Mouse (Mus musculus) liver, embryonic 14 days (tissue): ENCODE measurements around the gene Nmral1. TPM values are rescaled to one million over a fixed set of nuclear protein-coding genes. Genes with fewer than 3 reads are reported as not detected.

Experiments used
- polyA plus RNA-seq: library from polyadenylated mRNA; depleted of rRNA; stranded (reverse); fragments of >200 nt; gene quantifications from 2 replicates; pipeline ENCODE4 v1.2.3, GENCODE M21; 2012; rRNA removed

Gene Nmral1
- 36.8 and 39.8 TPM in 2 replicates for polyA plus RNA-seq

GRCm38 (mm10) chr16:4718753-4719518 is at the start of gene Nmral1:
Gene Nmral1 (minus strand): TSS chr16:4719356.

DNA sequence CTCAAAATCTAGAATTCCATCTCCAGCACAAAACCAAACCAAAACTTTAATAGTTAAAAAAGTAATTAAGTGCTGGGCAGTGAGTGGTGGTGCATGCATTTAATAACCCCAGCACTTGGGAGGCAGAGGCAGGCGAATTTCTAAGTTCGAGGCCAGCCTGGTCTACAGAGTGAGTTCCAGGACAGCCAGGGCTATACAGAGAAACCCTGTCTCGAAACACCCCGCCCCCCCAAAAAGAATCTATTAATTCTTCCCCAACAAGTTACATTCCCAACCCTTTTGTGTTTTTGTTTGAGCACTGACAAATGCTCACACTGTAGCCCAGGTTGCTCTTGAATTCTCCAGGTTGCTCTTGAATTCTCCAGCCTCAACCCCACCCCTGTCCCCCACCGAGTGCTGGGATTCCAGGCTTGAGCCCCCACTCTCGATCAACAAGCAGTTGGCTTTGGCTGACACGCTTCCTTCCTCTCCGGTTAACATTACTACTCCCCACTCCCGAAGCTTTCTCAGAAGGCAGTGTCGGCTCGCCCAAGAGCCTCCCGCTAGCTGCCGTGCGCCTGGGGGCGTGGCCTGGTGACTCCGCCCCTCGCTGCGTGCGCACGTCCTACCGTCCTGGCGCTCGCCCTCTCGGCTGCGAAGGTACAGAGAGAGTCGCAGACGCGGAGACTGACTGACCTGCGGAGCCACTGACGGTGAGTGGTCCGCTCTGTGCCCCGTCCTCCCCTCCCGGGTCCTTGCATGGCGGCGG is 6.8 kb upstream of the Nmral1 start, which contains the start of gene Hmox2:
Gene Hmox2 (plus strand): TSS at position 582 of the 748 bp plus-strand sequence.

GRCm38 (mm10) chr16:4679121-4680018 is 39.8 kb downstream of the Nmral1 start, which contains the start of gene Coro7:
Gene Coro7 (minus strand): TSS chr16:4679777.

Other genes starting within 250 kb of the Nmral1 start
- 2.2 TPM in 2 replicates for gene Srl, start 177.5 kb downstream of the Nmral1 start, polyA plus RNA-seq
- gene Tfap4, start 159.5 kb downstream of the Nmral1 start, polyA plus RNA-seq = 6.4 and 7.0 TPM in 2 replicates
- 2.5 and 2.9 TPM in 2 replicates for gene Glis2, start 124.6 kb downstream of the Nmral1 start, polyA plus RNA-seq
- gene Pam16, start 94.4 kb downstream of the Nmral1 start, polyA plus RNA-seq = 41.7 and 43.7 TPM in 2 replicates
- gene Vasn, start 79.4 kb downstream of the Nmral1 start, polyA plus RNA-seq = 2.4 TPM in 2 replicates
- 16.9 and 20.8 TPM in 2 replicates for gene Dnaja3, start 79.4 kb downstream of the Nmral1 start, polyA plus RNA-seq
- 9.8 and 10.5 TPM in 2 replicates for gene Coro7, start 39.6 kb downstream of the Nmral1 start, polyA plus RNA-seq
- 20.8 and 23.4 TPM in 2 replicates for gene Hmox2, start 7.0 kb upstream of the Nmral1 start, polyA plus RNA-seq
- gene Cdip1, start 70.9 kb upstream of the Nmral1 start, polyA plus RNA-seq = 8.9 and 9.6 TPM in 2 replicates
- not detected in 2 replicates for gene 4930562C15Rik, start 116.1 kb upstream of the Nmral1 start, polyA plus RNA-seq
- 5.2 and 5.5 TPM in 2 replicates for gene Ubald1, start 161.0 kb upstream of the Nmral1 start, polyA plus RNA-seq
- 12.4 and 15.5 TPM in 2 replicates for gene Mgrn1, start 166.9 kb upstream of the Nmral1 start, polyA plus RNA-seq
- 26.2 and 28.3 TPM in 2 replicates for gene Nudt16l1, start 219.4 kb upstream of the Nmral1 start, polyA plus RNA-seq
- 15.7 and 16.9 TPM in 2 replicates for gene Anks3, start 244.8 kb upstream of the Nmral1 start, polyA plus RNA-seq